Mouse (Mus musculus) thymus, postnatal 4 days (tissue): ENCODE results near the gene Henmt1.

ENCODE experiments used
- DNase-seq: peaks from one replicate; pipeline ENCODE4 v3.0.0; 2021

The Henmt1 gene

DNA sequence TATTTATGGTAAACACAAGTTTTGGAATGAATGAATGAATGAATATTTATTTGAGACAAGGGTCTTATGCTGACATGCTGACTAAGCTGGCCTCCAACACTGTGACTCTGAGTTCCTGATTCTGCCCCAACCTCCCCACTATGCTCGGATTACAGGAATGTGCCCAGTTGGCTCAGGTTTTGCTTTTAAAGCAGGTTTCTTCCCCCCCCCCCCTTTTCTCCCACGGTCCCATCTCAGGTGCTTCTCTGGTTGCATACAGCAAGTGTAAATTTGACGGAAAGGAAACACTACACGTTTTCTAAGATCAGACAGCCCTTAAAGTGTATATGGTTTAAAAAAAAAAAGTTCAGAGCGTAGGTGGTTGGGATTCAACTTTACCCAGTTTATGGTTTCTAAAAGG lies at the start of gene Henmt1:
Gene Henmt1 (plus strand): TSS at position 301 of the 400 bp plus-strand sequence.
- DNase-seq, result no peak

GRCm38 (mm10) chr3:108889908-108890307 lies 49.8 kb upstream of the Henmt1 start, which contains the start of gene Fndc7:
Fndc7 (minus strand) TSS chr3:108890008.
- DNase-seq, result no peak

- DNase-seq, result no peak
Observed at GRCm38 (mm10) chr3:108892080-108892479, 47.6 kb upstream of the Henmt1 start.

- DNase-seq, result no peak
Observed at GRCm38 (mm10) chr3:108892914-108893313, 46.8 kb upstream of the Henmt1 start.

GRCm38 (mm10) chr3:108898640-108899039 lies 41.0 kb upstream of the Henmt1 start:
- no peak for DNase-seq

DNA sequence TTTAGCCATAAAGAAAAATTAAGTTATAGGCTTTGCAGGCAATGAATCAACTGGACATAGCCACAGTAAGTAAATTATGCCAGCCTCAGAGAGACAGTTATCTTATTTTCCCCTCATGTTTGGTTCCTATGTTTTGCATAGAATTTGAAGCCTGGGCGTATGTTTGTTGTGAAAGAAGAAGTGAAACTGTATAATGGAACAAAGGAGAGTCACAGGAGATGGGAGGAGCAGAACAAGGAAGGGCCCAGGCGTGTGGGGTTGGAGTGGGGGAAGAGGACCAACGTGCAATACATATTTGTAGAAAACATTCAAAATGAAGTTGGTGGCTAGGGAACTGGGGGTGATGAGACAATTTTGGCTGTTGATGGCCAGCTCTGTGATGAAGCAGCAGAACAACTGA lies 39.5 kb upstream of the Henmt1 start:
- DNase-seq, result no peak

DNA sequence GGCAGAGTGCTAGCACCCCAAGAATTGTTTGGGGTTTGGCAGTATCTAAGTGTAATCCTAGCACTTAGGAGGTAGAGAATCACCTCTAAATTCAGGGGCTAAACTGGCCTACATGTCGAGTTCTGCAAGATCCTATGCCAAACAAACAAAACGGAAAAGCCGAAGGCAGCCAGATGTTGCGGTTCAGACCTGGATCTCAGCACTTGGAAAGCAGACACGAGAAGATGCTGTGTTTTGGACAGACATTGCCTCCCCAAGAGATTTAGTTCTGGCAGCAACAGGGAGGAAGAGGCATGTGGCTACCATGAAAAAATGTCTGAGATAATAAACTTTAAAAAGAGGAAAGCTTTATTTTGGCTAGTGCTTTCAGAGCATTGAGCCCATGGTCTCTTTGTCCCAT lies 39.0 kb upstream of the Henmt1 start:
- no peak for DNase-seq

GRCm38 (mm10) chr3:108902038-108902437 lies 37.6 kb upstream of the Henmt1 start:
- no peak for DNase-seq

DNA sequence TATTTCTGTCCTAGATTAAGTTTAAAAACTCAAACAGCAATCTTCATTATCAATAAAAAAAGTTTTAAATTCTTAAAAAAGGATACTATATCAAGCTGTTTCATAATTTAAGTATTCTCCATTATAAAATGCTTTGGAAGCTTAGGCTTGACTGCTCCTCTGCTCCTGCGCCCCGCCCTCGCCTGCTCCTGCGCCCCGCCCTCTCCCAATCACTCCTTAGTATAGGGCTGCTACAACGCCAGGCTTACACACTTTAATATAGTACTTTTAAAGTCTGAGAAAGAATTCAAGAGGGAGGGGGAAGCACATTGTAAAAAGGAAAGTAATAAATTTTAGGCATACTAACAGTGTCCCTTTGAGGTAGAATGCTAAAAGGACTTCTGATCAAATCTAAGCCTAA lies 36.7 kb upstream of the Henmt1 start:
- DNase-seq, result no peak

GRCm38 (mm10) chr3:108910303-108911080 lies 29.2 kb upstream of the Henmt1 start:
- DNase-seq, result peak; percentile 50

DNA sequence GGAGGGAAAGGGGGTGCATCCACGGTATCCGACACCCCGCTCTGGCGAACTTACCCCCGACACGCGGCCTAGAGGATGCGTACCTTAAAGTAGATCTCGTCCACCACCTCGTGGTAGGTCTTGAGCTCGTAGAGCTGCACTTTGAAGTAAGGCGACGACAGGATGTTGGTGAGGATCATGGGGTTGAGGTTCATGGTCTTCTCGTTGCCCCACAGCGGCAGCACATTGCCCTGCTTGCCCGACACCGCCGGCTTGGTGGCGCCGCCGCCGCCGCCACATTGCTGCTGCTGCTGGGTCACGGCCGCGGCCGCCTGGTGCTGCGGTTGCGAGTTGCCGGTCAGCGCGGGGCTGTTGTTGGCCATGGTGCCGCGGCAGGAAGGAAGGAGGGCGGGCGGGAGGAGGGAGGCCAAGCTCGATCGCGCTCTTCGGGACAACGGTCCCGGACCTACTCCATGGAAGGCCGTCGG lies 28.6 kb upstream of the Henmt1 start:
- DNase-seq, result peak; percentile 82

DNA sequence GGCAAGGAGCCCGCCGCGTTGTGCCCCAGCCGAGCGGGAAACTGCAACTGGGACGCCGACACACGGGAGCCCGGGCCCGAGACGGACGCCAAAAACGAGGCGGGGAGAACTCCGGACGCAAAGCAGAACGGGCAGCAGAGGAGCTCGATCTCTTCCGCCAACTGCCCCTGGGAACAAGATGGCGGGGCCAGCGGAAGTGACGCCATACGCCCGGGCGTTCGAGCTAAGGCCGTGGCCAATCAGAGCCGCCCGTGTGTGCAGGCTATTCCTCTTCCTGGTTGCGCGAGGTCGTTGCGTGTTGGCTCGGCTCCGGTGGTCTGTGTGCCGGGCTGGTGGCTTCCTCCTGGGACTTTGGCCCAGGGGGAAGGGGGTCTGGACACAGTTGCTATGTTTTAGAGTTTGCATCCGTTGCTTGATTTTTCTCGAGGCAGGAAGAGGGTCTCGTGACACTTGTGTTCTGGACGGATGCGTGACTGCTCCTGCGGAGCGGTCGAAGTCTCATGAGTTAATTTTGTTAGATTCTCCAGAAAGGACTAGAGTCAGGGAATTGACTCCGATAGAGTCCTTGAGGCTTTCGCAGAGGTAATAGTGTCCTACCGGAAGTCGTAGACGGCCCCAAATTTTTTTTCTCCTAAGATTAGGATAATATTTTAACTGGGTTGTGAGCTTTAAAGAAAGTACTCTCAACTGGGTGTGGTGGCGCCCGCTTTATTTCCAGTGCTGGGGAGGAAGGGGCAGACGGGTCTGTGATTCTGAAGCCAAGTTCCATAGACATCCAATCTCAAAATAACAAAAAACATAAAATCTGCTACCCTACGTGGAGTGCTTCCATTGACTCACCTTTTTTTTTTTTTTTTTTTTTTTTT lies 27.9 kb upstream of the Henmt1 start, which contains the start of gene Prpf38b:
Gene Prpf38b (minus strand): TSS at position 180 of the 866 bp plus-strand sequence.
- DNase-seq, result peak; percentile 94

DNA sequence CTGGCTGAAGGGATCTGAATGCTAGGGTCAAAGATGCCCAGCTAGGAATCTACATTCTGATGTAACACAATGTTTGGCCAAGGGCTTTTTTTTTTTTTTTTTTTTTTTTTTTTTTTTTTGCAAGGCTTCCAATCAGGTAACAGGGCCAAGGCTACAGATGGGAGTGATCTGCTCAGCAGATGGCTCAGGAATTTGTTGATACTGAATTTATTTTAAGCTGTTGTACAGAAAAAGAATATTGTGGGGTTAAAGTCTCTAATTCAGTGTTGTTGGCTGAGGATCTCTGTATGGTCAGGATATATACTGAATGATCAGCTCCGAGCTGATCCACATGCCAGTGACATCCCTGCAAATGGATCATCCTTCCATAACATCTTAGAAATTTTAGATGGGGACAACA lies 23.7 kb upstream of the Henmt1 start:
- no peak for DNase-seq

DNA sequence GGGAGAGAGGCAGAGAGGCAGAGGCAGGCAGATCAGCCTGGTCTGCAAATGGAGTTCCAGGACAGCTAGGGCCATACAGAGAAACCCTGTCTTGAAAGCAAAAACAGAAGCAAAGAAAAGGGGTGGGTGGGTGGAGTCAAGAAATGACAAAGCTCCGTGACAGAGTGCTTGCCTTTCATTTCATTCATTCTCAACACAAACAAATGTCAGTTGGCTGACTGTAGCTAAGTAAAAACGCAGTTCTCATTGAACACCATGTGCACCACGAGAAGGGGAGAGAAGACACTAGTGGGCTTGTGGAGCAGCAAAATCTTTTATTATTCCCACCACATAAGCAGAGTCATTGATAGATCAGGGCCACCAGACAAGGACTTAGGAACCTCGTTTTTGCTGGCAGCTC lies 22.8 kb upstream of the Henmt1 start:
- no peak for DNase-seq

DNA sequence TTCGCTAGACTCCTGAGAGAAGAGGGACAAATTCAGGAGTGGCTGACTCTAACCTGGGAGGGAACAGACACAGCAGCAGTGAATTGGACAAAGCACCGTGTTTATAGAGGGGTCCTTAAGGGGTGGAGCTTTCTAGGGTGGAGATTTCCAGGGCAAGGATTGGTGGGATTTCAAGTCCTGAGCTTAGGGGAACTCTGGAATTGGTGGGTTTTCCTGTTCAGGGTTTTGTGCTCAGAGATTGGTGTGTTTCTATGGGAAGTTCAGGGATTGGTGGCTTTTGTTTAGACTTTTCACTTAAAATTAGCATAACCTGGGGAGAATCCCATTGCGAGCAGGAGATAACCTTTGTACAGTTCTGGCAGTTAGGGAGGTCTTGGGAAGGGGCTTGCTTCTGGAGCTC lies 21.7 kb upstream of the Henmt1 start:
- DNase-seq, result no peak

- no peak for DNase-seq
Observed at GRCm38 (mm10) chr3:108918852-108919251, 20.8 kb upstream of the Henmt1 start.

- DNase-seq, result no peak
Observed at GRCm38 (mm10) chr3:108920442-108921070, 19.1 kb upstream of the Henmt1 start.

- DNase-seq, result no peak
Observed at GRCm38 (mm10) chr3:108921822-108922221, 17.9 kb upstream of the Henmt1 start.

DNA sequence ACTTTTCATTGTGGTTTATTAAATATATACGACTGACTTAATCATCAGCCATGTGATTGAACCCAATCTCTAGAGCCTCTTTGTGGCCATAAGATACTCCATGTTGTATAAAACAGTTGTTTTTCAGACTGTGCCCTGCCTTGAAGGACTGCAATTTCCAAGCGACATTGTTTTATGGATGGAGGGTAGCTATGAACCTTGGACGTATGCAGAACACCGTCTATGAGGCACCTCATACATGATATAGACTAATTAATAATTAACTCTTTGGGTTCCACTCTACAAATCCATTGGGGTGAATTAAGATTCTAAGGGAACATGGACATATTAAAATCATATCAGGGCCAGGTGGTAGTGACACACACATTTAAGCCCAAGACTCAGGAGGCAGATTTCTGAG lies 14.0 kb upstream of the Henmt1 start:
- no peak for DNase-seq

- DNase-seq, result no peak
Observed at GRCm38 (mm10) chr3:108926308-108926707, 13.4 kb upstream of the Henmt1 start.

- no peak for DNase-seq
Observed at GRCm38 (mm10) chr3:108933557-108933956, 6.1 kb upstream of the Henmt1 start.

GRCm38 (mm10) chr3:108938691-108939090 lies 982 bp upstream of the Henmt1 start:
- no peak for DNase-seq

- peak; percentile 64 for DNase-seq
Observed at GRCm38 (mm10) chr3:108940001-108940633, 444 bp downstream of the Henmt1 start, which contains the start of gene Gm9857. Gm9857 (minus strand) TSS chr3:108940445.
